Mouse (Mus musculus) E14TG2a.4 (cell line): ENCODE measurements around the gene Tmem115.

Experiments used
- CTCF ChIP-seq: conservative IDR thresholded peaks from 2 replicates; pipeline ENCODE4 v1.5.1; 2014; ENCODE audit warnings: low read length
- NANOG ChIP-seq: IDR thresholded peaks from 2 replicates; pipeline ENCODE4 v1.6.1; 2014; ENCODE audit warnings: borderline replicate concordance, low read length, mixed read lengths
- POU5F1 ChIP-seq: IDR thresholded peaks from 2 replicates; pipeline ENCODE4 v1.6.1; 2014; ENCODE audit warnings: low read length, borderline replicate concordance

GRCm38 (mm10) chr9:107582509-107583062, 48.8 kb downstream of the Tmem115 start:
- TF ChIP-seq CTCF, result no peak
- TF ChIP-seq POU5F1, result no peak
- no peak for TF ChIP-seq NANOG
